Mouse (Mus musculus) embryo, embryonic 11 days (tissue): Measurements from ENCODE around the gene Ppp1r9a.
A peak's percentile ranks its signal among the peaks of the same experiment; 100 is the strongest.

Source experiments
- DNase-seq: peaks from one replicate; pipeline ENCODE4 v3.0.0-alpha.2; 2015

Ppp1r9a gene

DNA sequence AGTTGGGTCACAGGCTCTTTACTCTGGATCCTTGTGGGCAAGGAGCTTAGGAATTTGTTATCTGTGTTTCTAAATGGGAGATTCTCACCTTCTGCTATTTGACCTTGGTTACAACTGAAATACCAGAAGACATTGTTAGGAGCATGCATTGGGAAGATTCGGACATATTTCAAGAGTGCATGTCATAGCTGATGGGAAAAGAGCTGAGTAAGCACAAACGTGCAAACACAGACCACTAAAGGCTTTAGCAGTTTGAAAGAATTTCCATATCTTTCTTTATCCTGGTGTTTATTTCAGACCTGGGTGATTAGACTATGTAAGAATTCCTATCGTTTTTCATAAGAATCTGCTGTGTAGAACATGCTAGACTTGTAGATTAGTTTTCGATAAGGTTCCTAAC lies 59.5 kb downstream of the Ppp1r9a start:
- DNase-seq = no peak

DNA sequence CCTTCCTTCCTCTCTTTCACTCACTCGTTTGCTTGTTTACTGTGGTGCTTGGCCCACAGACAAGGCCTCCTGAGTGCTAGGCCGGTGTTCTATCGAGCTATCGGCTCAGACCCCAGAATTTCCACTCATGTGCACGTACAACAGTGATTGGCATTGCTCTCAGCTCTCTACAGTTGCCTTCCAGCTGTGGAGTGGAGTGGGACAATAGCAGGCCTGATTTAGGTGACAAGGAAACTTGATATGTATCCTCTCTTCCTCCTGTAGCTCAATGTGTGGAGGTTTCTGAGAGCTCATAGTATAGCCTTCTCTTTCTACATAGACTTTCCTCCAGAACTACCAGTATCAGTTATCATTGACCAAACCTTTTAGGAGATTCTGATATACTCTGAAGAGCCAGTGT lies 60.3 kb downstream of the Ppp1r9a start:
- DNase-seq = no peak

- DNase-seq = no peak
Measured at GRCm38 (mm10) chr6:4967236-4967635, 64.5 kb downstream of the Ppp1r9a start.

DNA sequence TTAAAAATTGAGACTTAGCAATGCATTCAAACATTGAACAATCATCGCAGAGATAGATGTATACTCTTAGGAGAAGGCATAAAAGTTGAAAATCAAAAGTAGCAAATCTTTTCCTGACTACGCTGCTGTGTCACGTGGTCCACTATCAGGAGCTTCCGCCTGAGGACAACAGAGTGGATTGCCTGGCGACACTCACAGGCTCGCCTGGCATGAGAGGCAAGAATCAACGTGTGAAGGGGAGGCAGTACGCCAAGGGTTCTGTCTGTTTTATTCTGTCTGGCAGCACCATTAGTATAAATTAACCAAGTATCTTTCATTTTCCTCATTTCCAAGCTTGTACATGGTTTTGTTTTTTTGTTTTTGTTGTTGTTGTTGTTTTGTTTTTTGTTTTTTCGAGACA lies 68.5 kb downstream of the Ppp1r9a start:
- no peak for DNase-seq

- DNase-seq = no peak
Measured at GRCm38 (mm10) chr6:4972808-4973207, 70.1 kb downstream of the Ppp1r9a start.

DNA sequence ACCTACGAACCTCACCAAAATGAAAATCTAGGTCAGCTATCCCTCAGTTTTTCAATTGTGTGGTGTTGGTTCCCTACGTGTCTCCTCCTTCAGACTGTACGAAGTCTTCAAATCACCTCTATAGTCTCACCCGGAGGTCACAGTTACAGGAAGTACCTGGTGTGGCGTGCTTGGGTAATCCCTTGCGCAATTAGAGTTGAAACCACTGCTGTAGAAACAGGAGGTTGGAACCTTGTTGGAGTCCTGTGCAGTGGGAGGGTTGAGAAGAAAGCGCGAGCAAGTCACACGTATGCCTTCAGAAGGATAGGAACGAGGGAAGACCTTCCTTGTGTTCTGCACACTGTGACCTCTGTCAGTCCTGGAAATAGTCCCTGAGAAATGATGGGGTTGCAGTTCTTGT lies 70.6 kb downstream of the Ppp1r9a start:
- no peak for DNase-seq

- no peak for DNase-seq
Measured at GRCm38 (mm10) chr6:4977515-4977914, 74.8 kb downstream of the Ppp1r9a start.

DNA sequence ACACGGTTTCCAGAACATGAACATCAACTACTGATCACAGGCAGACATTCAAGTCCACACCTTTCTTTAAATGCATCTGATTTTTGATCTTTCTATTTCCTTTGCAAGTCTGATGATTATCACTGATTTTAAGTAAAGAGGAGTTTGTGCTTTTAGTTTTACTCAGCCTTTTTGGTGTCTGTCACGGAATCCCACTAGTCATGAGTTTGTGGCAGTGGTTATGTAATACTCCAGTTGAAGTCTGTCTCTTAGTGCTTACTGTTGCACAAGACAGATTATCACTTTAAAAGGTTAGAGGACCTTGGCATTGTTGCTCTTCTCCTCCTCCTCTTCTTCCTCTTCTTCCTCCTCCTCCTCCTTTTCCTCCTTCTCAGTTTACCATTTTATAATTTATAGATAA lies 75.5 kb downstream of the Ppp1r9a start:
- no peak for DNase-seq

DNA sequence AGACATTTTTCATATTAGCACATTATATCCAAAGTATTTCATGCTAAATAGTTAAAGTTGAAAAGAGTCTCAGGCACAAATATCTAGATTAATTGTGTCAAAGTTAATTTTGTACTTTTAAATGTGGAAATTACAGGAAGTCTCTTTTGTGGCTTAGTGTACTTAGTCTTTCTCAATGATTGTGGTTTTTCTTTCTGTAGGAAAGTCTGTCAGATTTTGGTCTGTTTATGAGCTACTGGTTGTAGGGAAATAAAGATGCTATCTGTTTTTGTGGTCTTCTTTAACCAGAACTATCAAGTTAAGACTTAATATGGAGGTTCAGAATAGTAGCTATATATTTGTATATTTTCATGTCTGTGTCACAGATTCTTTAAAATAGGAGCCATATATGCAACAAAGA lies 76.2 kb downstream of the Ppp1r9a start:
- no peak for DNase-seq

GRCm38 (mm10) chr6:4980113-4980512 lies 77.4 kb downstream of the Ppp1r9a start:
- DNase-seq = no peak

DNA sequence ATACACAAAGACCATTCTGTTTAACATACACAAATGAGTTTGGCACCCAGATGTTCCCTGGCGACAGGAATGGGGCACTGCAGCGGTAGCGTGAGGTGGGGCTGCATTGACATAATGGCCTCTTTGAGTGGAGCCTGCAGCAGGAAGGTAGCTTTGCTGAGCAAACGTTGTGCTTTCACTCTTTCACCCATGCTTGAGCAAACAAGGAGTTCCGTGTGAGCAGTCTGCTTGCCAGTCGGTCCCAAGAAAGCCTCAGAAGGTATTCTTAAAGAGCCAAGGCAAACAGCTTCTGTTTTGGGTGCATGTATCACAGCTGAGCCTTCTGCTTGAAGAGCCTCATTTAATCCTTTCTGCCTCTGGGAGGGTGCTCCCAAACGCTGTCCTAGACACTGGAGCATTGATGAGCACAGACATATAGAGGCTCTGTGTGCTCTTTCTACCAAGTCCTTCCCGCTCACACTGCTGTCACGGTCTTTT lies 80.0 kb downstream of the Ppp1r9a start:
- DNase-seq = peak; percentile 61

DNA sequence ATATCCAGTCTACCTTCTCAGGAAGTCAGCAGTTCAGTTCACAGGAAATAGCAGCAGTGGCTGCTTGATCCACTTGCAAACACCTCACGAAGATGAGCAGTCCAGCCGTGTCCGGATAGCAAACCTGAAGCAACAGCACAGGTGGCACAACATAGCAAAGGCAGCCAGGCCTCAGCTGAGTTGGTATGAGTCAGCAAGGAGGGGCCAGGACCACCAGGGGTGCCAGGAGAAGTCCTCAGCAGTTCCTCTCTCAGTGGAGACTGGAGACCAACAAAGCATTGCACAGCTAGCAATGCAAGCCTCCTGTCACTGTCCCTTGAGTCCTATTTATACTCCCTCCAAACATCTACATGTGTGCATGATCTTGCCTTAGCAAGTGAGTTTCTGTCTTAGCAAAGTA lies 83.0 kb downstream of the Ppp1r9a start:
- no peak for DNase-seq

- DNase-seq = no peak
Measured at GRCm38 (mm10) chr6:4987084-4987483, 84.4 kb downstream of the Ppp1r9a start.

DNA sequence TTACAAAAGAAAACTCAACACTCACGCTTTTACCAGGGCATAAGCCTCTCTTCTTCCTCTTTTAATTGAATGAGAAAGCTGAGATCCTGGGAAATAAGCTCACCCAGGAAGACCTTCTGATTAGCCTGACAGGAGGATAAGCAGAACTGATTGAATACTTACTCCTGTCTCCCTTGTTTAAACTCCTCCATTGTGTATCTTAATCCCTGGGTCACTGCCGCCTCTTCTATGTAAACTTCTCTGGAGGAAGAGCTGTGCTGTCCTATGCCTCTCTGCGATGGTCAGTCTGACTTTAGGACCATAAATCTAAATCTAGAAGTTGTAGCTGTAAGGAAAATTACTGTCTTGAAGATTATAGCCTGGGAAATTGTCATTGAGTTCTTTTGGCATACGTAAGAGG lies 86.0 kb downstream of the Ppp1r9a start:
- DNase-seq = no peak

DNA sequence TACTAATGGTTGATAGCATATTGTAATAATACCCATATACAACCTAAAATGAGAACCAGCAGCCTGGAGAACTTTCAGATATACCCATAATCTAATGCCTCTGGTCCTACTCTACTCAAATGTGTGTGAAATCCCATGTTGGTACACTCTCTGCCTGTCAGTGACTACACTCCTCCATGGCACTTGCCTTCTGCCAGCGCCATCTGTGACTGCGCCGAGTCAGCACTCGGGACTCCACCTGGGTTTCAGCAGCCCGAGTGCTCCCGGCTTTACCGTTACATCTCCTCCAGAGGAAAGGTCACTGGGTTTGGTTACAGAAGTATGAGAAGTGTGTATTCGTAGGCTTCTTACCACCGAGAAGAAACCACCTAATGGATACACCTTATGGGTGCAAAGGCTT lies 89.6 kb downstream of the Ppp1r9a start:
- no peak for DNase-seq

GRCm38 (mm10) chr6:4993600-4994160 lies 91.0 kb downstream of the Ppp1r9a start:
- no peak for DNase-seq

GRCm38 (mm10) chr6:4994161-4994919 lies 91.6 kb downstream of the Ppp1r9a start:
- DNase-seq = peak; percentile 74

DNA sequence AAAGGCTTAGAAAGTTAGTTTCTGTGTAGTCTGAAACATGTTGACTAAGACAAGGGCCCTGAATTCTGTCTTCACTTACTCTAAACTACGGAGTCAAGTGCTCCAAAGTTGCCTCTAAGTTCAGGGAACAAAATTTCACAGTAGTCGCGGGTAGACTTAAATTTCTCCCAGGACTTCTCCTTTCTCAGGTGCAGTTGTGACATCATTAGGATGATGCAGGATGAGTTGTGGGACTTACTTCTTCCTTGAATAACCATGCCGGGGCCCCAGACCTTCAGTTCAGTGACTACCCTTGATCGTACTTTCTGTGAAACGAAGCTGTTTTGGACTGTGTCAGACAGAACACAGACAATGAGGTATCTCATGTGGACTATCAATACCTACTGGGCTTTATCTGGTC lies 94.9 kb downstream of the Ppp1r9a start:
- DNase-seq = no peak

GRCm38 (mm10) chr6:4998929-4999328 lies 96.2 kb downstream of the Ppp1r9a start:
- DNase-seq = no peak

- DNase-seq = no peak
Measured at GRCm38 (mm10) chr6:5000788-5001187, 98.1 kb downstream of the Ppp1r9a start.

- DNase-seq = no peak
Measured at GRCm38 (mm10) chr6:5005491-5006275, 103.0 kb downstream of the Ppp1r9a start.

- DNase-seq = no peak
Measured at GRCm38 (mm10) chr6:5006283-5006946, 103.7 kb downstream of the Ppp1r9a start.

- no peak for DNase-seq
Measured at GRCm38 (mm10) chr6:5008166-5008565, 105.4 kb downstream of the Ppp1r9a start.
